Mouse (Mus musculus) urinary bladder, adult 2 months (tissue): Measurements from ENCODE around the gene G3bp1. TPM values are rescaled to one million over a fixed set of nuclear protein-coding genes. Genes with fewer than 3 reads are reported as not detected.

ENCODE experiments used
- DNase-seq: peaks from one replicate; pipeline ENCODE4 v3.0.0; 2022; ENCODE audit warnings: low spot score
- polyA plus RNA-seq: library from polyadenylated mRNA; depleted of rRNA; stranded (reverse); fragments of >200 nt; gene quantifications from 2 replicates; pipeline ENCODE4 v1.2.3, GENCODE M21; 2012

The G3bp1 gene
- polyA plus RNA-seq, 1 experiment, result 41.8 TPM

- no peak for DNase-seq
Observed at GRCm38 (mm10) chr11:55464707-55465106, 4.8 kb upstream of the G3bp1 start.

GRCm38 (mm10) chr11:55465177-55465576 lies 4.3 kb upstream of the G3bp1 start:
- no peak for DNase-seq

GRCm38 (mm10) chr11:55468012-55468411 lies 1.5 kb upstream of the G3bp1 start:
- no peak for DNase-seq

- no peak for DNase-seq
Observed at GRCm38 (mm10) chr11:55468611-55469047, 856 bp upstream of the G3bp1 start.

GRCm38 (mm10) chr11:55469923-55470691 lies 622 bp downstream of the G3bp1 start:
- no peak for DNase-seq

GRCm38 (mm10) chr11:55470761-55471160 lies 1.3 kb downstream of the G3bp1 start:
- no peak for DNase-seq

- DNase-seq, result no peak
Observed at GRCm38 (mm10) chr11:55471467-55471866, 2.0 kb downstream of the G3bp1 start.

GRCm38 (mm10) chr11:55473219-55473618 lies 3.7 kb downstream of the G3bp1 start:
- DNase-seq, result no peak

GRCm38 (mm10) chr11:55485443-55485842 lies 16.0 kb downstream of the G3bp1 start:
- DNase-seq, result no peak

GRCm38 (mm10) chr11:55496158-55496557 lies 26.7 kb downstream of the G3bp1 start:
- no peak for DNase-seq

- DNase-seq, result no peak
Observed at GRCm38 (mm10) chr11:55497885-55498284, 28.4 kb downstream of the G3bp1 start.

- no peak for DNase-seq
Observed at GRCm38 (mm10) chr11:55501955-55502531, 32.6 kb downstream of the G3bp1 start.

- DNase-seq, result no peak
Observed at GRCm38 (mm10) chr11:55502886-55503285, 33.4 kb downstream of the G3bp1 start.

- DNase-seq, result no peak
Observed at GRCm38 (mm10) chr11:55505485-55505884, 36.0 kb downstream of the G3bp1 start.

- DNase-seq, result no peak
Observed at GRCm38 (mm10) chr11:55511374-55511773, 41.9 kb downstream of the G3bp1 start.

- no peak for DNase-seq
Observed at GRCm38 (mm10) chr11:55517666-55518065, 48.2 kb downstream of the G3bp1 start.

GRCm38 (mm10) chr11:55518806-55519674 lies 49.6 kb downstream of the G3bp1 start:
- no peak for DNase-seq

- DNase-seq, result no peak
Observed at GRCm38 (mm10) chr11:55530741-55531140, 61.3 kb downstream of the G3bp1 start.

GRCm38 (mm10) chr11:55533378-55533777 lies 63.9 kb downstream of the G3bp1 start:
- DNase-seq, result no peak

GRCm38 (mm10) chr11:55534766-55535165 lies 65.3 kb downstream of the G3bp1 start:
- DNase-seq, result no peak

GRCm38 (mm10) chr11:55542128-55542527 lies 72.6 kb downstream of the G3bp1 start:
- DNase-seq, result no peak

- no peak for DNase-seq
Observed at GRCm38 (mm10) chr11:55542671-55543070, 73.2 kb downstream of the G3bp1 start.
